Mouse (Mus musculus): ENCODE measurements at regions not wholly inside any gene's neighbourhood (a gene's known extent, or its start where the extent isn't known, plus 50 kb on each side); places are given as distances from the start of the nearest gene placed in this dataset.

DNA sequence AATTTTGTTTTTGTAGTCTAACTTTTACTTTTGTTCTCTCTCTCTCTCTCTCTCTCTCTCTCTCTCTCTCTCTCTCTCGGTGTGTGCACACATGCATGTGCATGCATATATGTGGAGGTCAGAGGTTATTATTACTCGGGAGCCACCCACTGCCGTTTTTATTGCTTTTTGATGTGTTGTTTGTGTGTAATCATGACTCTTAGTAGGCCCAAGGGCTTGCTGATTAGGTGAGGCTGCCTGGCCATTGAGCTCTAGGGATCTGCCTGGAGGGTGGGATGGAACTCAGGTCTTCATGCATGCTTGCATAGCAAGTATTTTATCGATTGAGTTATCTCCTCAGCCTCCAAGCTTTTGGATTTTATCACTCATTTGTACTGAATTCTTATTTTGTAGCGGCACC is 50.4 kb upstream of the Adamts9 start:
- Histone ChIP-seq H3K4me1 (ENCODE audit: control insufficient read depth, insufficient read depth, low read length) (no peaks in the 10 kb centered on the region), H3K27ac (replicated peaks; ENCODE audit: insufficient read depth, low read depth, low read length) (no peak overlapping the region), H3K79me2 (ENCODE audit: control insufficient read depth, insufficient read depth, low read length) (no peaks in the 10 kb centered on the region), H3K36me3 (ENCODE audit: control insufficient read depth, insufficient read depth, low read length) (no peaks in the 10 kb centered on the region), H3K4me3 (ENCODE audit: insufficient read depth, low read depth, low read length) (no peak overlapping the region), H3K27me3 (ENCODE audit: control insufficient read depth, insufficient read depth, low read length) (no peaks in the 10 kb centered on the region), H3K9ac (ENCODE audit: low read depth, low read length) (no peak overlapping the region)
- WGBS, result 84% methylated on average over 5 of the region's 5 CpGs
- TF ChIP-seq POLR2A (IDR thresholded peaks at IDR 0.05; ENCODE audit: extremely low read depth, insufficient read depth, low read length), result no peak
- no peak for DNase-seq (ENCODE audit: extremely low read depth, low read depth, low spot score)

Measured in liver, adult 2 months (tissue).